Mouse (Mus musculus) stomach, embryonic 15.5 days (tissue): ENCODE measurements around the gene Reep3. TPM values are rescaled to one million over a fixed set of nuclear protein-coding genes. Genes with fewer than 3 reads are reported as not detected.

Experiments
- ATAC-seq: fragments of 200-750 bp; cut with Nextera tagmentation; 2 replicates; pipeline ENCODE4 v1.8.0; 2017; ENCODE audit warnings: low read depth, moderate number of reproducible peaks, moderate TSS enrichment; ENCODE audit not compliant: insufficient read depth, low FRiP score
- H3K27ac ChIP-seq: fragments of 300-500 bp; sonication (generic); 2 replicates; pipeline ENCODE4 v1.5.1; 2015; ENCODE audit warnings: mild to moderate bottlenecking, inconsistent platforms
- H3K27me3 ChIP-seq: fragments of 300-500 bp; sonication (generic); replicated peaks from 2 replicates; pipeline ENCODE4 v1.6.1; 2015; ENCODE audit warnings: inconsistent platforms
- H3K36me3 ChIP-seq: fragments of 300-500 bp; sonication (generic); 2 replicates; pipeline ENCODE4 v1.6.1; 2015; ENCODE audit warnings: inconsistent platforms
- H3K4me1 ChIP-seq: fragments of 300-500 bp; sonication (generic); 2 replicates; pipeline ENCODE4 v1.6.1; 2015; ENCODE audit warnings: inconsistent platforms
- H3K4me2 ChIP-seq: fragments of 300-500 bp; sonication (generic); 2 replicates; pipeline ENCODE4 v1.6.1; 2015; ENCODE audit warnings: mild to moderate bottlenecking, inconsistent platforms
- H3K4me3 ChIP-seq: fragments of 300-500 bp; sonication (generic); replicated peaks from 2 replicates; pipeline ENCODE4 v1.5.1; 2015; ENCODE audit warnings: inconsistent platforms
- H3K9ac ChIP-seq: fragments of 300-500 bp; sonication (generic); 2 replicates; pipeline ENCODE4 v1.6.1; 2015; ENCODE audit warnings: inconsistent platforms
- H3K9me3 ChIP-seq: fragments of 300-500 bp; sonication (generic); 2 replicates; pipeline ENCODE4 v1.6.1; 2016; ENCODE audit warnings: inconsistent platforms
- WGBS: fragments of 180-500 bp; shearing (Covaris S2); methylation state at CpG from one replicate; pipeline ENCODE4 v1.1.7; 2015; 5-methylcytosine and 5-hydroxymethylcytosine counted together
- polyA plus RNA-seq: library from polyadenylated mRNA; unstranded; fragments of >200 nt; fragmentation: Nextera tagmentation; extraction: Ambion mirVana; gene quantifications from 2 replicates; pipeline ENCODE4 v1.2.1, GENCODE M21; 2015

Gene Reep3
- polyA plus RNA-seq, 1 experiment from 2014 or later = 47.6 TPM

- H3K4me1 ChIP-seq = peaks cover 38% of the 10 kb centered on the region
- H3K27ac ChIP-seq = no peak overlapping the region
- no peak overlapping the region for H3K4me2 ChIP-seq
- ATAC-seq = no peak
- no peaks in the 10 kb centered on the region for H3K27me3 ChIP-seq
- H3K9me3 ChIP-seq = no peaks in the 10 kb centered on the region
- H3K36me3 ChIP-seq = no peaks in the 10 kb centered on the region
- WGBS = 64% methylated on average over 9 of the region's 9 CpGs
- H3K9ac ChIP-seq = no peak overlapping the region
- no peak overlapping the region for H3K4me3 ChIP-seq
Measured at GRCm38 (mm10) chr10:67108096-67108495, 11.4 kb upstream of the Reep3 start.

- no peaks in the 10 kb centered on the region for H3K36me3 ChIP-seq
- H3K27ac ChIP-seq = 0 out of 2 replicates have a peak overlapping the region, but pooled peaks have one; percentile 23
- no peak overlapping the region for H3K4me2 ChIP-seq
- WGBS = 60% methylated on average over 9 of the region's 9 CpGs
- H3K4me3 ChIP-seq = no peak overlapping the region
- peaks cover 46% of the 10 kb centered on the region for H3K4me1 ChIP-seq
- H3K9ac ChIP-seq = no peak overlapping the region
- 0 out of 2 replicates have a peak, but pooled peaks have one; percentile 21 for ATAC-seq
- no peaks in the 10 kb centered on the region for H3K27me3 ChIP-seq
- no peaks in the 10 kb centered on the region for H3K9me3 ChIP-seq
Measured at GRCm38 (mm10) chr10:67107017-67107761, 10.4 kb upstream of the Reep3 start.

GRCm38 (mm10) chr10:67106400-67106799 lies 9.7 kb upstream of the Reep3 start:
- Histone ChIP-seq H3K27me3 (no peaks in the 10 kb centered on the region), H3K9me3 (no peaks in the 10 kb centered on the region), H3K4me3 (no peak overlapping the region), H3K36me3 (no peaks in the 10 kb centered on the region), H3K9ac (no peak overlapping the region), H3K4me1 (peaks cover 43% of the 10 kb centered on the region), H3K27ac (no peak overlapping the region), H3K4me2 (no peak overlapping the region)
- WGBS = 64% methylated on average over 6 of the region's 6 CpGs
- ATAC-seq = no peak

GRCm38 (mm10) chr10:67105331-67106217 lies 8.8 kb upstream of the Reep3 start:
- ATAC-seq = 0 out of 2 replicates have a peak, but pooled peaks have one; percentile 25
- WGBS = 53% methylated on average over 19 of the region's 19 CpGs
- Histone ChIP-seq H3K4me2 (no peak overlapping the region), H3K9ac (no peak overlapping the region), H3K9me3 (no peaks in the 10 kb centered on the region), H3K36me3 (no peaks in the 10 kb centered on the region), H3K4me1 (peaks cover 50% of the 10 kb centered on the region), H3K27me3 (no peaks in the 10 kb centered on the region), H3K27ac (no peak overlapping the region), H3K4me3 (no peak overlapping the region)

- no peaks in the 10 kb centered on the region for H3K27me3 ChIP-seq
- no peak overlapping the region for H3K27ac ChIP-seq
- no peaks in the 10 kb centered on the region for H3K9me3 ChIP-seq
- H3K4me3 ChIP-seq = no peak overlapping the region
- H3K4me2 ChIP-seq = no peak overlapping the region
- no peak overlapping the region for H3K9ac ChIP-seq
- no peaks in the 10 kb centered on the region for H3K36me3 ChIP-seq
- peaks cover 59% of the 10 kb centered on the region for H3K4me1 ChIP-seq
- WGBS = 35% methylated on average over 9 of the region's 9 CpGs
- no peak for ATAC-seq
Measured at GRCm38 (mm10) chr10:67104543-67104942, 7.8 kb upstream of the Reep3 start.

GRCm38 (mm10) chr10:67100831-67101251 lies 4.1 kb upstream of the Reep3 start:
- WGBS = 83% methylated on average over 9 of the region's 9 CpGs

GRCm38 (mm10) chr10:67100011-67100661 lies 3.4 kb upstream of the Reep3 start:
- Histone ChIP-seq H3K4me3 (no peak overlapping the region), H3K4me1 (peaks cover 59% of the 10 kb centered on the region), H3K9ac (no peak overlapping the region), H3K9me3 (no peaks in the 10 kb centered on the region), H3K4me2 (no peak overlapping the region), H3K27ac (no peak overlapping the region), H3K27me3 (no peaks in the 10 kb centered on the region), H3K36me3 (no peaks in the 10 kb centered on the region)
- 56% methylated on average over 7 of the region's 7 CpGs for WGBS
- ATAC-seq = no peak

More at GRCm38 (mm10) chr10:67100831-67101251, 4.1 kb upstream of the Reep3 start:
- Histone ChIP-seq H3K27me3 (no peaks in the 10 kb centered on the region), H3K36me3 (no peaks in the 10 kb centered on the region), H3K27ac (no peak overlapping the region), H3K4me3 (no peak overlapping the region), H3K4me2 (no peak overlapping the region), H3K4me1 (peaks cover 65% of the 10 kb centered on the region), H3K9me3 (no peaks in the 10 kb centered on the region), H3K9ac (no peak overlapping the region)
- ATAC-seq = no peak

- no peak overlapping the region for H3K27ac ChIP-seq
- H3K4me1 ChIP-seq = peaks cover 51% of the 10 kb centered on the region
- no peaks in the 10 kb centered on the region for H3K36me3 ChIP-seq
- H3K27me3 ChIP-seq = no peaks in the 10 kb centered on the region
- no peak overlapping the region for H3K4me3 ChIP-seq
- no peak overlapping the region for H3K9ac ChIP-seq
- H3K9me3 ChIP-seq = no peaks in the 10 kb centered on the region
- 61% methylated on average over 13 of the region's 13 CpGs for WGBS
- H3K4me2 ChIP-seq = peak overlapping the region; percentile 68; the same call in 1 of the 2 replicates
- ATAC-seq = no peak
Measured at GRCm38 (mm10) chr10:67099183-67099929, 2.6 kb upstream of the Reep3 start.

GRCm38 (mm10) chr10:67098408-67099050 lies 1.8 kb upstream of the Reep3 start:
- Histone ChIP-seq H3K9me3 (no peaks in the 10 kb centered on the region), H3K4me3 (peak overlapping the region; percentile 83), H3K4me2 (peak overlapping the region; percentile 68), H3K36me3 (no peaks in the 10 kb centered on the region), H3K4me1 (peaks cover 44% of the 10 kb centered on the region), H3K27ac (no peak overlapping the region), H3K27me3 (no peaks in the 10 kb centered on the region), H3K9ac (no peak overlapping the region)
- ATAC-seq = no peak
- WGBS = 27% methylated on average over 7 of the region's 7 CpGs

- no peak for ATAC-seq
- Histone ChIP-seq H3K27me3 (no peaks in the 10 kb centered on the region), H3K27ac (peak overlapping the region; percentile 99), H3K4me1 (peaks cover 36% of the 10 kb centered on the region), H3K9me3 (no peaks in the 10 kb centered on the region), H3K9ac (peak overlapping the region; percentile 98; the same call in 1 of the 2 replicates), H3K4me3 (peak overlapping the region; percentile 83), H3K4me2 (peak overlapping the region; percentile 68), H3K36me3 (0 out of 2 replicates have a peak, but pooled peaks cover 3% of the 10 kb centered on the region)
- 1% methylated on average over 15 of the region's 15 CpGs for WGBS
Measured at GRCm38 (mm10) chr10:67097437-67098150, 849 bp upstream of the Reep3 start.
